Comparison of ENCODE assay signal across 7 mouse cellular contexts in the genomic region with DNA sequence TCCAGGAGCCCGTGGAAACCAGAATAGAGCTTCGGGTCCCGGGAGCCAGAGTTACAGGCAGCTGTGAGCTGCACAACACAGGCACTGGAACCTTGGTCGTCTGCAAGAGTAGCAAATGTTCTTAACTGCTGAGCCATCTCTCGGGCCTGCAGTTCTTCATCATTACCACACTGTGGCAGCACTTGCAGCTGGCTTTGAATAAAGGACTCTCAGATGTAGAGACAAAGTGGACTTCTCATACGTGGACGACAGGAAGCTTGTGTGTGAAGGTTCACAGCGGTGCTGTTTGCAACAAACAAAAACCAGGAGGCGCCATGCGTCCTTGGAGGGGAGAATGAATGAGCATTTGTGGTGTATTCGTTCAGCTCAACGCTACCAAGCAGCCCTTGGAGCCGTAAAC. TPM values are rescaled to one million over a fixed set of nuclear protein-coding genes. Genes with fewer than 3 reads are reported as not detected.
A peak's percentile ranks its signal among the peaks of the same experiment; 100 is the strongest.
DNase-seq lines count a peak whose midpoint lies in the region; ATAC-seq and TF ChIP-seq lines count a peak whose summit lies in the region.

No protein-coding gene starts in this region.

- no peaks in the 10 kb centered on the region for H3K36me3 ChIP-seq in liver, embryonic 14.5 days (replicated peaks; ENCODE audit: control insufficient read depth, insufficient read depth, low read depth)

- no peak for ATAC-seq in liver, embryonic 14.5 days (ENCODE audit: insufficient read depth)

- H3K9ac ChIP-seq in liver, embryonic 14.5 days (replicated peaks): no peak overlapping the region

- TF ChIP-seq EP300 in liver, embryonic 14.5 days (IDR thresholded peaks at IDR 0.05; ENCODE audit: low read depth): no peak

- H3K4me1 ChIP-seq in liver, embryonic 14.5 days (replicated peaks; ENCODE audit: control insufficient read depth in 2 of 2, insufficient read depth in 2 of 2, low read length in 1 of 2): peaks cover 0 to 8% of the 10 kb centered on the region in 2 experiments; a peak in 1 of 4 replicates

- H3K27me3 ChIP-seq in liver, embryonic 14.5 days (ENCODE audit: control insufficient read depth, insufficient read depth, low read length): no peaks in the 10 kb centered on the region

- no peak overlapping the region for H3K4me3 ChIP-seq in liver, embryonic 14.5 days (ENCODE audit: insufficient read depth in 1 of 2, low read depth in 2 of 2, low read length in 2 of 2)

- no peak overlapping the region for H3K4me2 ChIP-seq in liver, embryonic 14.5 days (ENCODE audit: low read depth)

- no peak overlapping the region for H3K27ac ChIP-seq in liver, embryonic 14.5 days

- peak; percentile 80 for TF ChIP-seq CTCF in liver, embryonic 14.5 days (IDR thresholded peaks at IDR 0.05; ENCODE audit: low read depth)

- DNase-seq in ovary, postnatal 10 days (ENCODE audit: low spot score): peak; percentile 5
- no peak for DNase-seq in ovary, adult 18-20 months (ENCODE audit: low spot score)
- peak; percentile 50 for DNase-seq in WW6 (ENCODE audit: low read depth, low spot score)
- DNase-seq in cerebellum, postnatal 25 days: peak; percentile 75
- peak; percentile 83 for DNase-seq in induced T-regulatory cell, adult 2 months (ENCODE audit: low read depth)
- peak; percentile 18 to 29 (median 24) for DNase-seq in liver, embryonic 14.5 days (ENCODE audit: low read depth in 3 of 3, low spot score in 3 of 3)
- DNase-seq in right cerebral cortex, adult 2 months (ENCODE audit: low spot score in 2 of 2): peak; percentile 56 to 57

- 24% methylated on average over 13 of the region's 13 CpGs for WGBS in liver, embryonic 14.5 days (ENCODE audit: insufficient replicate concordance)

- no peaks in the 10 kb centered on the region for H3K9me3 ChIP-seq in liver, embryonic 14.5 days (ENCODE audit: control insufficient read depth, low read length)

RNA-seq across cellular contexts. Expression of gene Rab37, which starts 10.3 kb away (rescaled TPM):
- 1.5 and 1.7 TPM in 2 replicates for polyA plus RNA-seq in liver, embryonic 14.5 days (2012; rRNA removed)
- 1.8 and 2.0 TPM in 2 replicates for polyA plus RNA-seq in liver, embryonic 14.5 days (2014; fragmentation: Nextera tagmentation; extraction: Ambion mirVana)

RNA-seq across cellular contexts. Expression of gene Cd300e, which starts 18.9 kb away (rescaled TPM):
- 0.44 and 0.56 TPM in 2 replicates for polyA plus RNA-seq in liver, embryonic 14.5 days (2012; rRNA removed)
- polyA plus RNA-seq in liver, embryonic 14.5 days (2014; fragmentation: Nextera tagmentation; extraction: Ambion mirVana): 0.22 and 0.29 TPM in 2 replicates

RNA-seq across cellular contexts. Expression of gene Cd300ld3, which starts 32.7 kb away (rescaled TPM):
- polyA plus RNA-seq in liver, embryonic 14.5 days (2012; rRNA removed): 0.27 and 0.63 TPM in 2 replicates
- not detected in 2 replicates for polyA plus RNA-seq in liver, embryonic 14.5 days (2014; fragmentation: Nextera tagmentation; extraction: Ambion mirVana)

RNA-seq across cellular contexts. Expression of gene Cd300ld5, which starts 43.3 kb away (rescaled TPM):
- polyA plus RNA-seq in liver, embryonic 14.5 days (2012; rRNA removed): 0.13 TPM in 1 of 2 replicates, not detected in the other
- not detected in 2 replicates for polyA plus RNA-seq in liver, embryonic 14.5 days (2014; fragmentation: Nextera tagmentation; extraction: Ambion mirVana)

RNA-seq across cellular contexts. Expression of gene Cd300lf, which starts 52.9 kb away (rescaled TPM):
- polyA plus RNA-seq in liver, embryonic 14.5 days (2012; rRNA removed): 1.5 and 1.6 TPM in 2 replicates
- polyA plus RNA-seq in liver, embryonic 14.5 days (2014; fragmentation: Nextera tagmentation; extraction: Ambion mirVana): 0.97 and 1.1 TPM in 2 replicates
